Mouse (Mus musculus): ENCODE measurements at regions not wholly inside any gene's neighbourhood (a gene's known extent, or its start where the extent isn't known, plus 50 kb on each side); places are given as distances from the start of the nearest gene placed in this dataset.
"Not testable (repeated sequence)": the region's sequence is repeated elsewhere in the genome, so short reads cannot be mapped to it uniquely, and the experiment has no call there.

DNA sequence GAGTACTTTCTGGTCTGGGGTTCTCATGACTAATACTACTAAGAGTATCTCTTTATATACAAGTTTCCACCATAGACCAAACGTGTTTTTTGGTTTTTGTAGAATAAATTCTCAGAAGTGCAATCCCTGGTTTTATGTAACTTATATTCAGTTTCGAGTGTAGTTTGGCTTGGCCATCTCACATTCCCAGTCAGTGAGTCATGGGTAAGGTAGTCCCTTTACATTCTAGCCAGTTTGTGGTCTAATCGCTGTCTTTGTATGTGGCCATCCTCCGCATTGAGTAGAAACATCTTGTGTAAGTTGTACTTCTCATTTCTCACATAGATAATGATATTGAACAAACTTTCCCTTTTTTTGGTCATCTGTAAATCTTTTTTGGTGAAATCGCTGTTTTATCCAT, 88.3 kb downstream of the Anxa5 start:
- no peak for DNase-seq (ENCODE audit: low spot score)

DNA sequence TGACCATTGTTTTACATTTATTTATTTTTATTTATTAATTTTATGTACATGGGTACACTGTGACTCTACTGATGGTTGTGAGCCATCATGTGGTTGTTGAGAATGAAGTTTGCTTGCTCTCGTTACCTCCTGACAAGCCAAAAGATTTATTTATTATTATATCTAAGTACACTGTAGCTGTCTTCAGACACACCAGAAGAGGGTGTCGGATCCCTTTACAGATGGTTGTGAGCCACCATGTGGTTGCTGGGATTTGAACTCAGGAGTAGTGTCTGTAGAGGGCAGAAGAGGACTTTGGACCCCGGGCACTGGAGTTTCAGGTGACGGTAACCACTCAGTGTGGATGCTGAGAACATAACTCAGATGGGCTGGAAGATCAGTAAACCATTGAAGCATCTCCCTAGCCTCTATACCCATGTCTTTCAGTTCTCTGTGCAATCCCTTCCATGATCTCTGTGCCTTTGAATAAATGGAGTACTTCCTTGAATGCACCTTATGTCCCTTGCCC, 92.2 kb downstream of the Anxa5 start:
- DNase-seq (ENCODE audit: low spot score): no peak

DNA sequence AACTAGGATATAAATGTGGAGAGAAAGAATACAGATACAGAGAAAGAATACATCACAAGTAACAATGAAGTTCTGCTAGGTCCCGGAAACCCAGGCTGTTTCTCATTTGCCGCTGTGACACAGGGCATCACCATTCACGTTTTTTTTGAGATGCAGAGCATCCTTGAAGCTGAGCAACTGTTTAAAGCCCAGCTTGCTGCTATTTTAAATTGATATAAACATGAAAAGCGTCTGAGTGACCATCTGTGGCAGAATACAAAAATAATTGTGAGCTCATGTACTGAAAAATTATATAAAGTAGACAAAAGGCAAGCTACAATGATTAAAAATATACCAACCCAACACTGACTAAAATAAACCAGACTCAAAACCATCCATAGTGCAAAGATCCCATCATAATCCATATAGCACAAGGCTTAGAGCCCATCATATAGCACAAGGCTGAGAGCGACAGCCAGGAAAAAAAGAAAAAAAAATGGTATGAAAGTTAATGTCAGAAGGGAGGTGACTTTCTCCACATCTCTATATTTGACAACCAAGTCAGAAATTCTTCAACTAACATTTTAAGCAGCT, 94.0 kb downstream of the Anxa5 start:
- DNase-seq (ENCODE audit: low spot score): peak; percentile 33

DNA sequence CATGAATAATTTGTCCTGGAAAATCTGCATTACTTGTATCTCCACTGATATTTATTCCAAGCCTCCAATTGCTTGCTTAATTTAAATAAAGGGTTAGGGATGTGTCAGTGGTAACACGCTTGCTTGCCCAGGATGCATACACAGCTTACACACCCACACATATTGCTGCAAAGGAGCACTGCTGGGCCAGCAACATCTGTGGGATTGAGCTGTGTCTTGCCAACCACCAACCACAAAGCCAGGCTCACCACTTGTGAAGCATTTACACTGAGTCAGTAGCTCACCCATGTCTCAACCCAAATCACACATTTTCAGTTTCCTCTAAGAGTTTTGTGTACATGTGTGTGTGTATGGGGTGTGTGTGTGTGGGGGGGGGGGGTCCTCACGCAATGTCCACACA, 100.0 kb downstream of the Anxa5 start:
- DNase-seq (ENCODE audit: low spot score): no peak

DNA sequence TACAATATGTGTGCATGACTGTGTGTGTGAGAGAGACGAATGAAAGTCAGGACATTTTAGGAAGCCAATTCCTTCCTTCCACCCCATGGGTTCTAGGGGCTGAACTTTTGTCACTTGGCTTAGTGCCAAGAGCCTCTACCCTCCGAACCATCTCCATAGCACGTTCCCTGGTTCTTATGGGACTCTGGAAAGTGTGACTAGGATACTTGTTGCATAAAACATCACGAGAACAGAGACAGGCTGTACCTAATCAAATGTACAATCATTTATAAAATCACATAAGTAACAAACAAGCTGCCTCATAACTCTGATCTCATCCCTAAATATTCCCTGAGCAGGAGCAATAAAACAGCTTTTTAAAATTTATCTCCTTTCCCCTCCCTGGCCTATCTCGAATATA, 100.8 kb downstream of the Anxa5 start:
- DNase-seq (ENCODE audit: low spot score): no peak

DNA sequence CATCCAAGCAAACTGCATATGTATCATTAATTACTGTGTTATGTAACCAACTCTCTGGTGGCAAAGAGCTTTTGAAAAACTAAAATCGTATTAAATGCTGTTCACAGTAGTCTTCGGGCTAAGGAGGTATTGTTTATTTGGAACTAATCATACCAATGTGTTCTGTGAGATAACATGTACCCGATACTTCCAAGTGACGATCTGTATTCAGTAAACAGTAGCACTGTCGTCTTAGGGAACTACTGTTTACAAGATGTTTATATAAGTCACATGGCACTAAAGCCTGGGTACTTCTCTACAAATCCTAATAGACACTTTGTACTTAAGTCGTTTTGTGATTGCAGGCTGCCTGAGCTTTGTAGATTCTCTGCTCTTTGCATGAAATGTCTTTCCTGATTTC, 114.8 kb downstream of the Anxa5 start:
- no peak for DNase-seq (ENCODE audit: low spot score)

DNA sequence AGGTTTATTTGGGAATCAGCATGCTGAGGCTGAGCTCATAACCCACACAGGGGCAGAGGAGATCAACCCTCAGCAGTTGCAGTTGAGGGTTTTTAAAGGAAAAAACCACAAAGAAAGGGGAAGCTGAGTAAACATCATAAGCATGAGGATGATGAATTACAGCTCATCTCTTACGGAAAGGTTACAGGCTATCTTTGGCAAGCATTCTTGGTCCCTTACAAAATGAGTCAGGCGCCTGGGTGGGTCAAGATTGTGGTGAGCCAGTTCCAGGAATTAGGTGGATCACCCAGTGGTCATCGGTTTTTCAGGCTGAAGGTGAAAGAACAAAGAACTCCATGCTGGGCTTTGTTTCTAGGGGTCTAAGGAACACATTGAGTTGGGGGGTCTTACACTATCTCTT, 121.5 kb downstream of the Anxa5 start:
- DNase-seq (ENCODE audit: low spot score): not testable (repeated sequence)

DNA sequence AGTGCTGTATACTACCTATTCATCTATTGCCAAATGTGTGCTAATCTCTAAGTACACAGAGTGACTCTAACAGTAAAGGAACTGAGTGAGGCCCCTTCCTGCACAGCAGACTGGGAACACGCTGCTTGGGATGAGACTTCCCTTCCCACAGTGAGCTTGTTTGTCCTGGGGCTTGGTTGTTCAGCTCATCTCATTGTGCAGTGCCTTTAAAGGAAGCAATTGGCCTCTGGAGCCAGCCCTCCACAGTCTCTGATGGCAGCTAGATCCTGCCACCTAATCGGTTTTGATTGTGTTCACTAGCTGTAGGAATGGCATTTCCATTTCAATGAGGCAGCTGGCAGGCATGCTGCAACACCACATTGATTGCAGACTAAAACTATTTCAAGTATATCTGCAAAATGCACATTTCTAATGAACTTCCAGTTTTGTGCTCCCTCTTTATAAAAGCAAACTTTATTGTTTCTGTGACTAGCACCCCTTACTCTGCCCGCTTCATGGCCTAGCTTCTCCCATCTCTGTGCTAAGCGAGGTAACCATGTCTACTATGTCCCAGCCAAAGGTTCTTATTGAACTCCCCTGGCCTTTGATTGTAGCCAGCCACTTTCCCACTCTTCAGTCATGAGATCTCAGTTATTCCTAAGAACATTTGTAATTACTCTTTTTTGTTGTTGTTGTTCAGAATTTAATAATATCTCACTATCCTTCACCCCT, 123.5 kb downstream of the Anxa5 start:
- DNase-seq (ENCODE audit: low spot score): no peak

DNA sequence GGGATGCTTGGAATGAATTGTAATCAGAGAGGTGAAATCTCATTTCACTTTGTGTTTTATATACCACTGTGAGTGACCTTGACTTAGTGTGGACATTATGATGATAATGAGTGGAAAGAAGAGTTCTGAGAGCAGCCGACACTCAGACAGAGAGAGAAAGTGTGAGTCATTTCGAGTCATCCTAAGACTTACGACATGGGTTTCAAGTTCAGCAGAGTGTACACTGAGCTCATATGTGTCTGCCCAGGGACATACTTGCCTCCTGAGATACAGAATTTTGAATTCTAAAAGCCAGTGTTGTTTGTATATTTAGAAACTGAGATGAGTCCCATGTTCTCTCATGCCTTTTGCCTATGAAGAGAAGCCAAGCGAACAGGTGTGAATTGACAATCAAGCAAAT, 126.6 kb downstream of the Anxa5 start:
- no peak for DNase-seq (ENCODE audit: low spot score)

DNA sequence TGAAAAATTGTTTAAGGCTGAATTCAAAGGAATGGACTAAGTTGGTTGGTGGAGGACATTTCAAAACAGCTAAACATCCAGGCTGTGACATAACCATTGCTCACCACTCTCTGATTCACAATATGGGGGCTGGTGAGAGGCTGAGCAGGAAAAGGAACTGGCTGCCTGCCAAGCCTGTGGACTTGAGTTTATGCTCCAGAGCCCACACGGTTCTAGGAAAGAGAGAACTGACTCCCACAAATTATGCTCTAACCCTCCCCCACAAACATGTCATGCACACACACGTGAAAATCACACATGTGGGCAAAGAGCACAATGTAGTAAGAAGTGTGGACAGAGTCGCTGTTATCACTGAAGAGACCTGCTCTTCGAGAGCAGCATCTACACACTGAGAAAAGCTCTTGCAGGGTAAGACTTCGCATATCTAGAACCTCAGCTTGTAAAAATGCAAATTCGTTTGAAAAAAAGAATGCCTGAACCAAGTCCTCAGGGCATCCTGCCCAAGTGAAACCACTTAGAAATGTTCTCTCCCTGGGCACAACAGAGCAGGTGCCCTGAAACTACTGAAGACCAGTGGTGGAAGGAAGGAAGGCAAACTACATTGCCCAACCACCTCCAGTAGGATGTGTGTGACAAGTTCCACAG, 118.9 kb upstream of the Qrfpr start:
- peak; percentile 27 for DNase-seq (ENCODE audit: low spot score)

DNA sequence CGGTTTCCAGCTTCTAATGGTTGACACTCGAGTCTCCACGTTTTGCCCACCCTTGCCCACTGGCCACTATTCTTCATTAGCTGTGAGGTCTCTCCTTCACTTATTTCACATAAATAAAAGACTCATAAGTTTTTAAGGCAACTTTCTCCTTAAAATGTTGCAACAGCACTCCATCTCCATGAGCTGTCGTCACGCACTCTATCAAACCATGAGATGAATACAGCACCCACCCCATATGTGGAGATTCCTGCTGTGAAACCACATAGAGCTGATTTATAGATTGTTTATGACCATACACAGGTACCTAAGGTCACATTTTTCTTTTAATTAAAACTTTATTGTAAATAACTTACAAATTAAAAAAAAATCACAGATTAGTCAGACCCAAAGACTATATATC, 117.5 kb upstream of the Qrfpr start:
- no peak for DNase-seq (ENCODE audit: low spot score)

DNA sequence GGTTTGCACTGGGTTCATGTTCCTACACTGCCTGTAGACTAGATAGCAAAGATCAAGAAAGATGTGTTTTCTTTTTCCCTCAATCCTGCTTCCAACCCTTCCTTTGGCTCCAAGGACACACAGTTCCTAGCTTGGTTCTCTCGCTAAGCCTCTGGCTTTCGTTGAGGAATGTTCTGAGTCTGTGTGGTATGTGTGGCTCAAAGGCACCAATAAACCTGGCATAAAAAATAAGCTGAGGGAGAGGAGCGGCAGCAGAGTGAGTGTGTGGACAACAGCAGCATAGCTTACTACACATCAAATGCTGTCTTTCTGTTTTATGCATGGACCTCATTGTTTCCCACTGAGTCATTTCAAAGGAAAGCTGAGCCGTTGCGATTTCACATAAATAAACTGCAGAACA, 112.2 kb upstream of the Qrfpr start:
- DNase-seq (ENCODE audit: low spot score): no peak

DNA sequence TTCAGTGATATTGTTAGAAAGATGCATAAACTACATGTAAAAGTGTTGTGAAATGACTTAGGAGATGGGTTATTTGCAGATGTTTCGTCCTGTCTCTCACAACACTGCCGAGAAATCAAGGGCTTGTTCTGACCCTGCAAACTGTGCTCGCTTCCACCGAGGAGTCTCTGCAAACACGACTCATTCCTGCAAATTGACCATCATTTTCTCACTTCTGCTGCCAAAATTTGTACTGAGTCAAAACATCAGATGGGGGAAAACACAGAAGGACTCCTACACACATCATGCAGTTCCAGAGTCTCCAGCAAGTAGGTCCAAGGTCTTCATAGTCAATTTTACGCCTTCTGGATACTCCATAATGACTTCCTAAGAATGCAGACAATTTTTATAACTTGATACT, 109.9 kb upstream of the Qrfpr start:
- no peak for DNase-seq (ENCODE audit: low spot score)

DNA sequence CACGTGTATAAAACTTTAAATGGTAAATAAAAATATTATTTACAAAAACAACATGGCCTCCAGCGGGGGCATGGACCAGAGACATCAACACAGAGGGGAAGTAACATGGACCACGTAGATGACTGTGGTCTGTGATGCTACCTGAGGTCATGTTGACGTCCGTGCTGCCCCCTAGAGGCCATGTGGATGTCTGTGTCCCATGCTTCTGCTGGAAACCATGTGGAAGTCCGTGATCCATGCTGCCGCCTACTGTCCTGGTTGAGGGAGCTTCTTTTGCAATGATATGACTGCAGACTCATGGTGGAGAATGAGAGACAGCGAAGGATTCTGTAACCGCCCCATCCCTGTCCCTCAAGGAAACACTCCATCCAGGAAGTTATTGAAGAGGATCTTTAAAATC, 108.5 kb upstream of the Qrfpr start:
- no peak for DNase-seq (ENCODE audit: low spot score)

DNA sequence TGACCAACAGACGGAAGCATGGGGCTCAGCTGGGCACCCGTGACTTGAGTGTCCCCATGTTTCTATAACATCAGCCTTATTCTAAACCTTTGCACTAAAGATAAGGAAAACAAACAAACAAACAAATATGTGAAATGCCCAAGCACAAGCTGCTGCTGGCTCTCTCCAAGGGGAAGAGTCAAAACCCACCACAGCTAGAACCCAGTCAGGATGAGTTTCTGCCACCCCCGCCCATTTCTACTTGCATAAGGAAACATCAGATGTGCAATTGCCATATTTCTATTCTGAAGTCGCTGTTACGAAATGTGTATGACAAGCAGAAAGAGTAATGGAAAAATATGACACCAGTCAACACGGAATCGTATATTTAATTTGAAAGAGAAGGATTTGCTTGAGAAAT, 107.5 kb upstream of the Qrfpr start:
- no peak for DNase-seq (ENCODE audit: low spot score)

DNA sequence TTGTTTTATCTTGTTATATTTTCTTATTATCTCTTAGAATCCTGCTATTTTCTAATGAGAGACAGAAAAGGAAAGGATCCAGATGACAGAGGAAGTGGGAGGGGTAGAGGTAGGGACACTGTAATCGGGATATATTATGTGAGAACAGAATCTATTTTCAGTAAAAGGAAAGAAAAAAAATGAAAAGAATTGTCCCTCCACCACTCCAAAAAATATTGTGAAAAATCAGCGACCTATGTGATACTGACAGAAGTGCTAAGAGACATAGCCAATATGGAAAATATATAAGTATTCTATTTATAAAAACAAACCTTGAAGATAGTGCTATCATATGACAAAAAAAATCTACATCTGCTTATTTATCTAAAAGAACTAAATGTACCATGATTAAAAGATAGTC, 106.8 kb upstream of the Qrfpr start:
- DNase-seq (ENCODE audit: low spot score): no peak

DNA sequence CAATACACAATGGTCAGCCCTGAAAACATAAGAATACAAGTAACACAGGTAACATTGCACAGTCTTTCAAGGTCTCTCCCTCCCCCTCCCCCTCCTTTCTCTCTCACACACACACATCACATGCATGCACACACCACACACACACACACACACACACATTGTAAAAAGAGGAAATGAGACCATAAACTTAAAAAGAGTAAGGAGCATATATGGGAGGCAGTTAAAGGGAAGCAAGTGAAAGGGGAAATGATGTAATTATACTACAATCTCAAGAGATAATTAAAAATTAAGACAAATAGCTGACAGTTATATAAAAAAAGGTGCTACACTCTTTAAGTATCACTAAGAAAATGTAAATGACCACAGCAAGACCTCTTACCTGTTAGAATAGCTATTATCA, 96.5 kb upstream of the Qrfpr start:
- DNase-seq (ENCODE audit: low spot score): no peak

DNA sequence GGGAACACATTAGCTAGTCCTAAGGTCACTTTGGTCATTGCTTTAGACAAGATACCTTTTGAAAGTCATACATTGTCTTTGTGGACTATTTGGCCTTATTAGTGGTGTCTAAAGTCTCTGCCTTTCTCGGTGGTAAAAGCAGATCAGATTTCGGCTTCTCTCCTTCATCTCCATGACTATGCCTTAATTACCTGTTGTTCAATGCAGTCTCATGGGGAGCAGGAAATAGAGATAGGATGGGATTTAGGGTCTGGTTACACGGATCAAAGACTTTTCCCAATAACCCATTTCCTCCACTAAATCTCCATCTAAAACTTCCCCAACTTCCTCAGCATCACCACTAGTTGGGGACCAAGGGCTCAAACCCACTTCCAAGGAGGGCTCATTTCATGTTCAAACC, 89.2 kb upstream of the Qrfpr start:
- DNase-seq (ENCODE audit: low spot score): no peak

DNA sequence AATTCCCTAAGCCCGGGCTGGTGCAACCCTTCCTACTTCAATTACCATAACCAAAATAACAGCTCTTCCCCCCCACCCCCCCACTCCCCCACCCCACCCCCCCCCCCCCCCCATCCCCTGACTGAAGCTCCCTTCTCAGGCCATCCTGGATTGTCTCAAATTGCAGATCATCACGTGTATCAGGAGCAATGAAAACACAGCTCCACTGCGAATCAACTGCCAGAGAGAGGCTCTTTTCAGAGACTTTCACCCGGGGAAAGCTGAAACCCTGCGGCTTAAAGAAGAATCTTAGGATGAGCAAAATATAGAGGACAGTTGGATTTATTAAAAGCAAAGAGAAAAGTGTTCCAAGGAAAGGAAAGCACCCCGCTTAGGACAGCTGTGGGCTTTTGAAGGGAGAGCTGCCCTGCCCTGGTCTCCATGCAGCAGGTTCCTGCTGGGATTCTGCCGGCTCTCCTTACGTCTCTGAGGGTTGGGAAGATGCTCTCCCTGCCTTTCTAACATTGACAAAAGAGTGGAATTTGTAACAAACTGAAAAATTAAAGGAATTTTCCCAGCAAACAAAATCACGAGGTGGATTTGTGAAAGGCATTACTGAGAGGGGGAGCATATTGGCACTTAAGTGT, 88.6 kb upstream of the Qrfpr start:
- DNase-seq (ENCODE audit: low spot score): no peak

DNA sequence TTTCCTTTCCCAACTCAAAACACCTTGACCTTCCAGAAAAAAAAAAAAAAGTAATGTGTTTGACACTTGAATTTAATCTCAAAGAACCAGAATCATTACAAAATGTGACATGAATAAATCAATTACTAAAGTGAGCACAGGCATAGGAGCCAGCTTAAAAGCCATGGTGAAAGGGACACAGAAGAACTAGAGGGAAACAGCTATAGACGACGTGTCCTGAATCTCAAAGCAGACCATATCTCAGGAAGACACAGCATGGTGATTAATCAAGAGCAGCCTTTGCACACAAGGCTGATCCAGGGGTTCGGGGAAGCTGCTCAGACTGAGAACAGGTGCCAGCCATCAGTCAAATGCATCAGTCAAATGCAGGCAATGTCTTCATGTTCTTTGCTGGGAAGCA, 74.7 kb upstream of the Qrfpr start:
- no peak for DNase-seq (ENCODE audit: low spot score)

DNA sequence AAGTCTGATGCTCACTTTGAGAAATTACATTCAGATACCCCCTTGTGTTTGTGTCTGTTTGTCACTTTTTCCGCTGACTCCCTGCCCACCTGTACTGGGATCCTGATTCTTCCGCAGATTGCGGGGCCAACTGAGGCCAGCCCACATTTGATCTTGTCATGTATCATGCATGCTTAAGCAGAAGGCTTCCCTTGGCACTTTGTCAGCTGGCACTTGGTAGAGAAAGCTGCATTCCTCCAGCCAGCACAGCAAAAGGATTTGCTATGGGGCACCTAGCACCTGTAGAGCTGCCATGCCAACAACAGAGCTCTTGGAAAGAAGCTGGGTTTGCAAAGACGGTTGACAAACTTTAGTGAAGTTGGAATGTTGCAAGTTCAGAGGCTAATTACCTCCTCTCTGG, 69.9 kb upstream of the Qrfpr start:
- no peak for DNase-seq (ENCODE audit: low spot score)

DNA sequence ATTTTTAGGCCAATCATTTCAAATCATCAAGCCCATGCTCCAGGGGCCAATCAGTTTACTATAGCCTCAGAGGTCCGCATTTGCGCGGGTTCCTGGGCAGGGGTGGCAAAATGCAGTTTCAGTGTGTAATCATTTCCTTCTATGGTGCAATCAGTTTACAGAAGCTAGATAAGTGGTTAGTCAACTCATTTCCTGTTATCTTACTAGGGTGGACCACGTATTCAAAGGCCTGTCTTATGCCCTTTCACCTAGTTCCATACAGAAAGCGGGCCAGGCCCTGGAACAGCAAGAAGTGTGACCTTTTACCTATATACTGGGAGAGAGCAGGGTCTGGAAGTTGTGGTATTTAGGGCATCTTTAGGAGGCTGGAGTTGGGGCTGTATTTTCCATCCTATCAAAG, 62.0 kb upstream of the Qrfpr start:
- DNase-seq (ENCODE audit: low spot score): no peak

DNA sequence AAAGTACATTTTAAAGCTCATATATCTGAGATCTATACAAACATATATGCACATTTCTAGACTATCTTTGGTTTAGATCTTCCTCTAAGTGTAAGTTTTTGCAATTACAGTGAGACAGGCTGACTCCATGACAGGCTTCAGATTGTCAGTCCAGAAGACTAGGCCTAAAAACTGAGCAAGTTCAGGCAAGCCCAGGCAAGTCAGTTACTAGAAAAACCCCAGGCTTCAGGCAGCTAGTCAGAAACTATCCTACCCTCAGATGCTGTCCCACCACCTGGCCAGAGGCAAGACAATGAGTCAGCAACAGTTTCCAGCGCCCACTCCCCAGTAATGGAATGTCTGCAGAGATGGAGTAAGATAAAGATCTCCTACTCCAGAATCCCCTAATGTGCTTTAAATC, 53.4 kb upstream of the Qrfpr start:
- DNase-seq (ENCODE audit: low spot score): no peak
